Mouse (Mus musculus): ENCODE measurements around the gene Fam186b. TPM values are rescaled to one million over a fixed set of nuclear protein-coding genes. Genes with fewer than 3 reads are reported as not detected.

Gene Fam186b
- total RNA-seq, 1 experiment from 2014 or later = not detected

GRCm38 (mm10) chr15:99241249-99241648 is 54.4 kb downstream of the Fam186b start:
- no peak for ATAC-seq (replicated peaks; ENCODE audit: insufficient number of reproducible peaks, low FRiP score, low TSS enrichment, poor library complexity, severe bottlenecking)

- ATAC-seq (replicated peaks; ENCODE audit: insufficient number of reproducible peaks, low FRiP score, low TSS enrichment, poor library complexity, severe bottlenecking) = no peak
Observed at GRCm38 (mm10) chr15:99240129-99240528, 55.6 kb downstream of the Fam186b start.

GRCm38 (mm10) chr15:99238006-99238405 is 57.7 kb downstream of the Fam186b start:
- ATAC-seq (replicated peaks; ENCODE audit: insufficient number of reproducible peaks, low FRiP score, low TSS enrichment, poor library complexity, severe bottlenecking) = no peak

- no peak for ATAC-seq (replicated peaks; ENCODE audit: insufficient number of reproducible peaks, low FRiP score, low TSS enrichment, poor library complexity, severe bottlenecking)
Observed at GRCm38 (mm10) chr15:99234326-99235010, 61.2 kb downstream of the Fam186b start.

GRCm38 (mm10) chr15:99233719-99234118 is 62.0 kb downstream of the Fam186b start:
- ATAC-seq (replicated peaks; ENCODE audit: insufficient number of reproducible peaks, low FRiP score, low TSS enrichment, poor library complexity, severe bottlenecking) = no peak

GRCm38 (mm10) chr15:99231998-99232397 is 63.7 kb downstream of the Fam186b start:
- ATAC-seq (replicated peaks; ENCODE audit: insufficient number of reproducible peaks, low FRiP score, low TSS enrichment, poor library complexity, severe bottlenecking) = no peak

GRCm38 (mm10) chr15:99226090-99226489 is 69.6 kb downstream of the Fam186b start:
- ATAC-seq (replicated peaks; ENCODE audit: insufficient number of reproducible peaks, low FRiP score, low TSS enrichment, poor library complexity, severe bottlenecking) = no peak

- no peak for ATAC-seq (replicated peaks; ENCODE audit: insufficient number of reproducible peaks, low FRiP score, low TSS enrichment, poor library complexity, severe bottlenecking)
Observed at GRCm38 (mm10) chr15:99225081-99225810, 70.4 kb downstream of the Fam186b start.

GRCm38 (mm10) chr15:99224208-99224911 is 71.3 kb downstream of the Fam186b start, which contains the start of gene Kcnh3:
TSS of gene Kcnh3 (plus strand) at chr15:99224861.
- no peak for ATAC-seq (replicated peaks; ENCODE audit: insufficient number of reproducible peaks, low FRiP score, low TSS enrichment, poor library complexity, severe bottlenecking)

- no peak for ATAC-seq (replicated peaks; ENCODE audit: insufficient number of reproducible peaks, low FRiP score, low TSS enrichment, poor library complexity, severe bottlenecking)
Observed at GRCm38 (mm10) chr15:99223585-99224207, 72.0 kb downstream of the Fam186b start.

- no peak for ATAC-seq (replicated peaks; ENCODE audit: insufficient number of reproducible peaks, low FRiP score, low TSS enrichment, poor library complexity, severe bottlenecking)
Observed at GRCm38 (mm10) chr15:99222794-99223584, 72.7 kb downstream of the Fam186b start.

- ATAC-seq (replicated peaks; ENCODE audit: insufficient number of reproducible peaks, low FRiP score, low TSS enrichment, poor library complexity, severe bottlenecking) = no peak
Observed at GRCm38 (mm10) chr15:99221315-99221952, 74.3 kb downstream of the Fam186b start.

Other genes starting within 250 kb of the Fam186b start
- gene Prph, start 240.7 kb downstream of the Fam186b start, total RNA-seq (2017) = 1.1 TPM in 1 of 3 replicates, not detected in the others
- 2.3 to 3.6 TPM in 2 of 3 replicates, not detected in the other for gene Troap, start 221.3 kb downstream of the Fam186b start, total RNA-seq (2017)
- not detected in 3 replicates for gene C1ql4, start 208.1 kb downstream of the Fam186b start, total RNA-seq (2017)
- gene Dnajc22, start 202.7 kb downstream of the Fam186b start, total RNA-seq (2017) = not detected in 3 replicates
- not detected in 3 replicates for gene Spats2, start 170.0 kb downstream of the Fam186b start, total RNA-seq (2017)
- gene Kcnh3, start 71.0 kb downstream of the Fam186b start, total RNA-seq (2017) = not detected in 3 replicates
- gene Mcrs1, start 43.9 kb downstream of the Fam186b start, total RNA-seq (2017) = 41.0 to 47.6 TPM (median 47.0 TPM) in 3 replicates
- gene Prpf40b, start 801 bp downstream of the Fam186b start, total RNA-seq (2017) = 0.57 to 7.6 TPM (median 1.7 TPM) in 3 replicates
- gene Fmnl3, start 74.6 kb upstream of the Fam186b start, total RNA-seq (2017) = 29.5 to 41.3 TPM (median 31.6 TPM) in 3 replicates
- gene Tmbim6, start 97.0 kb upstream of the Fam186b start, total RNA-seq (2017) = 340 to 400 TPM (median 366 TPM) in 3 replicates
- 1.2 to 3.4 TPM (median 1.2 TPM) in 3 replicates for gene Nckap5l, start 161.9 kb upstream of the Fam186b start, total RNA-seq (2017)
- gene Bcdin3d, start 178.8 kb upstream of the Fam186b start, total RNA-seq (2017) = 6.8 to 12.5 TPM (median 7.3 TPM) in 3 replicates
- gene Faim2, start 232.3 kb upstream of the Fam186b start, total RNA-seq (2017) = 0.11 TPM in 1 of 3 replicates, not detected in the others